Mouse (Mus musculus) bone marrow, adult 2 months (tissue): ENCODE data around the gene Tmem267. TPM values are rescaled to one million over a fixed set of nuclear protein-coding genes. Genes with fewer than 3 reads are reported as not detected.
"Not testable (repeated sequence)": the region's sequence is repeated elsewhere in the genome, so short reads cannot be mapped to it uniquely, and the experiment has no call there.

Experiments used
- H3K27ac ChIP-seq: fragments of 200-500 bp; 2 replicates; pipeline ENCODE4 v1.5.1; 2012; ENCODE audit warnings: low read depth, mild to moderate bottlenecking, control low read depth, inconsistent platforms, low read length; ENCODE audit not compliant: control insufficient read depth, poor library complexity, insufficient read depth
- H3K4me1 ChIP-seq: fragments of 200-500 bp; 2 replicates; pipeline ENCODE4 v1.6.1; 2011; ENCODE audit warnings: low read length; ENCODE audit not compliant: control insufficient read depth, insufficient read depth
- H3K4me3 ChIP-seq: fragments of 200-500 bp; replicated peaks from 2 replicates; pipeline ENCODE3; 2011; ENCODE audit warnings: mild to moderate bottlenecking, low read depth, low read length, control low read depth; ENCODE audit not compliant: control insufficient read depth
- CTCF ChIP-seq: fragments of 200-500 bp; IDR thresholded peaks from 2 replicates; pipeline ENCODE4 v1.5.1; 2011; ENCODE audit warnings: low read length, control low read depth; ENCODE audit not compliant: control insufficient read depth, insufficient read depth
- POLR2A ChIP-seq: fragments of 200-500 bp; IDR thresholded peaks from 2 replicates; pipeline ENCODE4 v1.6.1; 2011; ENCODE audit warnings: low read depth, mild to moderate bottlenecking, control low read depth, low read length, borderline replicate concordance; ENCODE audit not compliant: control insufficient read depth
- WGBS: fragments of 180-500 bp; shearing (Covaris S2); methylation state at CpG from one replicate; pipeline ENCODE4 v1.1.7; 2018; 5-methylcytosine and 5-hydroxymethylcytosine counted together
- polyA plus RNA-seq: library from polyadenylated mRNA; stranded (reverse); fragments of >200 nt; gene quantifications from 2 replicates; pipeline ENCODE4 v1.2.4, GENCODE M21; 2011; ENCODE audit warnings: low replicate concordance; ENCODE audit not compliant: missing spikeins, insufficient read depth, insufficient read length

The Tmem267 gene
- polyA plus RNA-seq, 1 experiment: 3.4 TPM

DNA sequence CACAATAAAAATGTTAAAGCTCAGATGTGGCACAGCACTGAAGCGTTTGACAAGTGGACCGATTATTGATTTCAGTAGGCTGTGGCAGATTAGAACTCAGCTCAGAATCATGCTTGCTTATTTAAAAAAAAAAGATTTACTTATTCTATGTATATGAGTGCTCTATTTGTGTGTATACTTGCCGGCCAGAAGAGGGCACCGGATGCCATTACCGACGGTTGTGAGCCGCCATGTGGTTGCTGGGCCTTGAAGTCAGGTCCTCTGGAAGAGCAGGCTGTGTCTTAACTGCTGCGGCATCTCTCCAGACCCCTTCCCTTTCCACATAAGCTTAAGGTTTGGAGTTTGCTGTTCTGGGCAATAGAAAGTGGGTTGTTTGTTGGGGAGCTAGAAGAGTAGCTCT lies 116.1 kb downstream of the Tmem267 start:
- TF ChIP-seq CTCF: 0 out of 2 replicates have a peak, but pooled peaks have one; percentile 12
- 89% methylated on average over 8 of the region's 8 CpGs for WGBS

DNA sequence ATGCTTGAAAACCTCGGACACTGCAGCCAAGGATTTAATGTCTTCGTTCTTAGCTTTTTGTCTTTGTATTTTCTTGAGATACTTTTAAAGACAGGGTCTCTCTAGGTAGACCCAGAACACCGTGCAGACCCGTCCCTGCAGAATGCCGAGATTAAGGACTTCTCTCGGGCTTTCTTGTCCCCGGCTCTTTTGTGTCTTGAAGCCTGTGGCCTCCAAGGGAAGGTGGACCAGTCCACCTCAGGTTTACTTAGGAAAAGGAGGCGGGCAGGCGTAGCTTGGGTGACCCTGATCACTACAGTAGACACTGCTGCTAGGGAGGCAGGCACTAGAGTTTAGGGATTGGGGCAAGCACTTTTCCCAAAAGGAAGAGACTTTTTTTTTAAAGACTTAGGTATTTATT lies 116.5 kb downstream of the Tmem267 start:
- not testable (repeated sequence) for H3K27ac ChIP-seq, H3K4me1 ChIP-seq, H3K4me3 ChIP-seq
- 83% methylated on average over 8 of the region's 9 CpGs for WGBS

More for the DNA sequence above, 116.1 kb downstream of the Tmem267 start:
- H3K27ac ChIP-seq, H3K4me3 ChIP-seq, H3K4me1 ChIP-seq: not testable (repeated sequence)

DNA sequence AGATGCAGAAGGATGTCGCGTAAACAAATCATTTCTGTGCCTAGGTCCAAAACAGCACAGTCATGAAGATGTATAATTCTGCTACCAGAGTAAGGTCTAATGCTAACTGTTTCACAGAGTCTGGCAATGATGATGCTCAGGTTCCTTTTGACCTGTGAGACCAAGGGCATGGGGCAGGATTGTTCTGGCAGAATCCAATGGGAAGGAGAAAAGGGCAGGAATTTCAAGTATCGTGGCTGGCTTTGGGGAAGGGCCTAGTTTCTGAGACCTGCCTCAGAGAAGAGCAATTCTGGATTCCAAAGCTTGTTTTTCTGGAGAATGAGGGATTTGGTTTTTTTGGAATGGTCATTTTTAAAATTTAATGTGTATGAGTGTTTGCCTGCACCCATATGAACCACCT lies 131.0 kb downstream of the Tmem267 start:
- Histone ChIP-seq H3K4me1 (no peaks in the 10 kb centered on the region), H3K4me3 (no peak overlapping the region), H3K27ac (no peak overlapping the region)
- TF ChIP-seq POLR2A (no peak), CTCF (no peak)
- WGBS: 90% methylated on average over 3 of the region's 3 CpGs

DNA sequence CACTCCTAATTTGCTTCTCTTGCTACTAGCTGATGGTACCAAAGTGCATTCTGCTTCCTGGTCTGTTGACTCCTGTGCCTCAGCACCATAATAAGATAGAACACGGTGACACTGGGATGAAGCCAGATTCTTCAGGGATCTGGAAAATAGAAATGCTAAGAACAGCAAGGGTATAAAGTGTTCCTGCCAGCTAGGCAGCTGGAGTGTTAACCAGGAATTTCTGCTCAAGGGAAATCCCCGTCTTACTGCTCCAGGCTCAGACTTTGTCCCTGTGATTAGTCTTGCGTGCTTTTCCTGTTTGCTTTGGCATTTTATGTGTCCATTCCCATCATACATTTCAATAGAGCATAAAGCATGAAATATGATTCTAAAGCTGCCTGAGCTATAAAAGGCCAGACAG lies 131.9 kb downstream of the Tmem267 start:
- 80% methylated on average over 3 of the region's 3 CpGs for WGBS
- no peak for TF ChIP-seq CTCF
- no peak for TF ChIP-seq POLR2A
- H3K27ac ChIP-seq: no peak overlapping the region
- no peak overlapping the region for H3K4me3 ChIP-seq
- H3K4me1 ChIP-seq: no peaks in the 10 kb centered on the region

DNA sequence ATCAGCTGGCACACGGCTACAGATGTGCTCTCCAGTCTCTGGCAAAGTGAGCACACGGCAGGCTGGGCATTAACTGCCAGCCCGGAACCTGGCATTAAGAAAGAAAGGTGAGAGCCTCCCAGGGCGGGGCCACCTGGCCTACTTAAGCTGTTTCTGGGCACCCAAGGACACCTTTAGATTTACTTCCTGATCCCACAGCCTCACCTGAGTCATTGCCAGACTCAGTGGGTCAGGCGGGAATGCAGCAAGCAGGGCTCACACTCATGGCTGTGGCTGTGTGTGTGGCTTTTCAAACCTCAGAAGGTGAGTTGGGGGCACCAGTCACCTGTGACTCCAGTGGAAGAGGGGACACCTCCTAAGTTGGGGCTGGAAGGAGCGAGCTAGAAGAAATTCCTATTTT lies 135.8 kb downstream of the Tmem267 start, which contains the start of gene Ccl28:
Gene Ccl28, plus strand, starts transcription at position 186 of the 400 bp plus-strand sequence.
- Histone ChIP-seq H3K4me1 (no peaks in the 10 kb centered on the region), H3K4me3 (no peak within 1 kb of the TSS), H3K27ac (no peak within 1 kb of the TSS)
- TF ChIP-seq POLR2A: no peak
- TF ChIP-seq CTCF: no peak
- 77% methylated on average over 6 of the region's 6 CpGs for WGBS

DNA sequence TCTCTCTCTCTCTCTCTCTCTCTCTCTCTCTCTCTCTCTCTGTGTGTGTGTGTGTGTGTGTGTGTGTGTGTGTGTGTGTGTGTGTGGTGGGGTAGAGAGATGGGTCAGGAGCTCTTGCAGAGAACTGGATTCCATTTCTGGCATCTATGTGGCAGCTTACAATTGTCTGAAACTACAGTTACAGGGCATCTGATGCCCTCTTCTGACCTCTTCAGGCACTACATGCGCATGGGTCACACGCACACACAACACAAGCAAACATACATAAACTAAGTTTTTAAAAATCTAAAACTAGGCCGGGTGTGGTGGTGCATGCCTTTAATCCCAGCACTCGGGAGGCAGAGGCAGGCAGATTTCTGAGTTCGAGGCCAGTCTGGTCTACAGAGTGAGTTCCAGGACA lies 138.1 kb downstream of the Tmem267 start:
- TF ChIP-seq CTCF: peak; percentile 49; the same call in 1 of the 2 replicates
- 74% methylated on average over 5 of the region's 5 CpGs for WGBS
- H3K4me3 ChIP-seq, H3K27ac ChIP-seq, H3K4me1 ChIP-seq: not testable (repeated sequence)

DNA sequence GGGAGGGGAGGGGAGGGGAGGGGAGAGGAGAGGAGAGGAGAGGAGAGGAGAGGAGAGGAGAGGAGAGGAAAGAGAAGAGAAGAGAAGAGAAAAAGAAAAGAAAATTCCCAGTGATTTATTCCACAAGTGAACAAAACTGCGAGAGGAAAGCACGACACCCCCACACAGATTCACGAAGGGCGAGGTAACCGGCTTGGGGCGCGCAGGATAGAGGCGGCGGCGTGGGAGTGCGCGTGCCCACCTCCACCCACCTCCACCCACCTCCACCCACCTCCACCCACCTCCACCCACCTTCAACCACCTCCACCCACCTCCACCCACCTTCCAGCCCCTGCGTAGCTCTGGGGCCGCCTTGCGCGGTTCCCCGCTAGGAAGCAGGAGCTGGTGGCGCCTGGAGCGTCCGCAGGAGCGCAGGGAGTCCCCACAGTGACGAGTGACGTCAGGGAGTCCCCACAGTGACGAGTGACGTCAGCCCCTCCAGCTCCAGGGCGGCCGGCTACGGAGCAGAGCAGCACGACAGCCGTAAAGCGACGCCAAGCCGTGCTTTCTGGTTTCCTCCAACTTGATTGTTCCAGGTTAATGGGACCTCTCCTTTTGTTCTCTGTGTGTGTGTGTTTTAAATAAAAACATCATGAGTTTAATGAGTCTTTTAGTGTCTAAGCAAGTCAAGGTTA lies 143.8 kb downstream of the Tmem267 start:
- TF ChIP-seq POLR2A (no peak), CTCF (no peak)

DNA sequence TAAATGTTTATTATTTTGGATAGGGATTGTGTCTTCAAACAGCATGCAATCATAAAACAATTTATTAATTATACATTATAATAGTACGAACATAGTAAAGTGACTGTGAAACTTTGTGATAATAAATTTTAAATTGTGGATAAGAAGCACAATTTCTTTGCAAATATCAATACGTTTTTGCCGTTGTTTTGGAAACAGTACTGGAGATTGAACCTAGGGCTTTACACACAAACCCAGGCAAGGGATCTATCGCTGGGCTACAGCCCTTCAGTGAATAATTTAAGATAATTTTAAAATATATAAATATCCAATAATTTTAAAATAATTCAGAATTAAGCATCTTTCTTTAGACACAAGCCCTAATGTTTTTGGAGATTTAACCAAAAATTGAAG lies 144.3 kb downstream of the Tmem267 start:
- Histone ChIP-seq H3K27ac (no peak overlapping the region), H3K4me3 (no peak overlapping the region), H3K4me1 (no peaks in the 10 kb centered on the region)
- WGBS: 83% methylated on average over 4 of the region's 4 CpGs
- TF ChIP-seq POLR2A (no peak), CTCF (no peak)

More for the DNA sequence above, 143.8 kb downstream of the Tmem267 start:
- Histone ChIP-seq H3K27ac (no peak overlapping the region; the same call in 1 of the 2 replicates), H3K4me1 (no peaks in the 10 kb centered on the region), H3K4me3 (peak overlapping the region; percentile 73)
- WGBS: 5% methylated on average over 33 of the region's 33 CpGs

DNA sequence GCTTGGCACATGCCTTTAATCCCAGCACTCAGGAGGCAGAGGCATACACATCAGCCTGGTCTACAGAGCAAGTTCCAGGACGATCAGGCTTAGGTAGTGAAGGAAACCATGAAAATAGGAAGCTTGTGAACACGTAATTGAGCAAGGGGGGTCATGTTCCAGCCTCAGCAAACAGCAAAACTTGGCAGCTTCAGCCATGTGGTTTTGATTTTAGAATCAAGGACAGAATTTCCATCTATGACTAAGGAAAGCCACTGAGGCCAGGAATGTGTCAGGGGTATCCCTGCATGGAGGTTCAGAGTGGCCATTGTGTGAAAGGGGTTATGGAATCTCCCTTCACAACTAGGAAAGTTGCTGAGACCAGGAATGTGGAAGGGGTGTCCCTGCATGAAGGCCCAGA lies 147.7 kb downstream of the Tmem267 start:
- H3K4me3 ChIP-seq: no peak overlapping the region
- H3K4me1 ChIP-seq: no peaks in the 10 kb centered on the region
- 16% methylated on average over 2 of the region's 2 CpGs for WGBS
- H3K27ac ChIP-seq: no peak overlapping the region
- TF ChIP-seq CTCF (no peak), POLR2A (no peak)
